Mouse (Mus musculus) myocyte (in vitro differentiated cells): Measurements from ENCODE around the gene Nxn.

Experiments
- CEBPB ChIP-seq: IDR thresholded peaks from 2 replicates; pipeline ENCODE4 v1.6.1; 2011; ENCODE audit warnings: mild to moderate bottlenecking, moderate library complexity; ENCODE audit not compliant: poor library complexity, insufficient read depth, severe bottlenecking
- POLR2A ChIP-seq: IDR thresholded peaks from one replicate; pipeline ENCODE4 v1.6.1; 2011; ENCODE audit warnings: low read depth, mild to moderate bottlenecking, control low read depth, moderate library complexity; ENCODE audit not compliant: insufficient read length

DNA sequence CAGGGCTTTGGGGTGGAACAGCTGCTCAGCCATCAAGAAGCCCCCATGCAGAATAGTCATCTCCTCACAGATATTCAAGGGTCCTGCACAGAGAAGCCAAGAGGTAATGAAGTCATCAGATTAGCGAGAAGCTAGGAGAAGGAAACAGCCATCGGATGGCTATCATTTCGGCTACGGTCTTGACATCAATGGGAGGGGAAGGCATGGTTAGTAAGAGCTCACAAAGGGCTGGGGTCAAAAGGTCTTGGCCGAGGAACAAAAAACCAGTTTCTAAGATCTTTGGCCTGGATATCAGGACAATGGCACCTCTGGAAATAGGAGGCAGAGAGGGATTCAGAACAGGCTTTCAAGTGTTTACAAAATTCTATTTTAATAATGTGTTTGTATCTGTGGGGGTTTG is 185.1 kb downstream of the Nxn start:
- no peak for TF ChIP-seq POLR2A
- no peak for TF ChIP-seq CEBPB
